In the genomic region with DNA sequence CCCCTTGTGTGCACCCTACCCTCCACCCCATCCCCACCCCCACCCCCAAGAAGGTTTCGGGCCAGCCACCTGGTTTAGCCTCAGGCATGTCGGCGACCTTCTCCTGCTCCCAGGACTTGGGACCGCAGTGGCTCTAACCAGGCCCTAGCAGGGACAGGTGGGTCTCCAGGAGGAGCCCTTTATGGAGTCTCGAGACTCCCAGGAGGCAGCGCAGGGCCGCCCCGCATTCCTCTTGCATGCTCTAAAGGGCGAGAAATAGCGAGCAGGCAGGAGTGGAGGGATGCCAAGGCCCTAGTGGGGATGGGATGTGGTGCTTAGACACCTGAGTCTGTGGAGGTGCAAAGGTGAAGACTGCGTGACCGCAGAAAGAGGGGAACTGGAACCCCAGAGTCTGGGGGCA, we compare ENCODE assay signal across 9 mouse cellular contexts. TPM values are rescaled to one million over a fixed set of nuclear protein-coding genes. Genes with fewer than 3 reads are reported as not detected.
DNase-seq lines count a peak whose midpoint lies in the region; ATAC-seq and TF ChIP-seq lines count a peak whose summit lies in the region.
"Had no signal": no experiment of that assay in that cellular context is flagged by ENCODE, and none has a peak within 500 bp of the region (broad histone marks: within the 10 kb centered on the region; RNA-seq: fewer than 3 reads in every experiment).

Gene Mybpc2, minus strand, starts transcription at position 155 of the 400 bp plus-strand sequence.

- no peak for TF ChIP-seq POLR2A in CH12.LX (IDR thresholded peaks at IDR 0.05; ENCODE audit: low read depth, low read length)

- H3K4me3 ChIP-seq in CH12.LX (replicated peaks in 1 of 3; ENCODE audit: low read depth in 2 of 3, low read length in 2 of 3, poor library complexity in 1 of 3) = no peak within 1 kb of the TSS
- H3K4me3 ChIP-seq in embryonic facial prominence, embryonic 15.5 days (replicated peaks) = no peak within 1 kb of the TSS
- H3K4me3 ChIP-seq in stomach, embryonic 14.5 days (ENCODE audit: low read depth, low read length) = no peak within 1 kb of the TSS

- H3K9me3 ChIP-seq in CH12.LX (replicated peaks; ENCODE audit: low read length) = no peaks in the 10 kb centered on the region
- no peaks in the 10 kb centered on the region for H3K9me3 ChIP-seq in embryonic facial prominence, embryonic 15.5 days (replicated peaks)
- H3K9me3 ChIP-seq in stomach, embryonic 14.5 days (ENCODE audit: control insufficient read depth, low read depth, low read length) = no peaks in the 10 kb centered on the region

- H3K27ac ChIP-seq in CH12.LX (ENCODE audit: insufficient read depth, low read depth) = no peak within 1 kb of the TSS
- H3K27ac ChIP-seq in embryonic facial prominence, embryonic 15.5 days (replicated peaks) = no peak within 1 kb of the TSS
- no peak within 1 kb of the TSS for H3K27ac ChIP-seq in stomach, embryonic 14.5 days (ENCODE audit: low read length)

- no peak for TF ChIP-seq CTCF in CH12.LX (conservative IDR thresholded peaks at IDR 0.05 in 1 of 2, IDR thresholded peaks at IDR 0.05 in 1 of 2; ENCODE audit: low read depth in 2 of 2, low read length in 2 of 2)

- H3K79me2 ChIP-seq in CH12.LX (replicated peaks; ENCODE audit: control insufficient read depth, extremely low read depth, insufficient read depth, poor library complexity, severe bottlenecking) = peaks cover under 1% of the 10 kb centered on the region; the same call in 1 of the 2 replicates

- no peaks in the 10 kb centered on the region for H3K27me3 ChIP-seq in CH12.LX (replicated peaks)
- H3K27me3 ChIP-seq in embryonic facial prominence, embryonic 15.5 days = peaks cover 63% of the 10 kb centered on the region
- no peaks in the 10 kb centered on the region for H3K27me3 ChIP-seq in stomach, embryonic 14.5 days (ENCODE audit: control insufficient read depth, insufficient read depth, low read length)

- dilution Hi-C loops in CH12.LX (cut with MboI; ENCODE audit: extremely low pct_ligation_motif_present, extremely low pct_unique_long_range_greater_than_20kb, low sequenced_read_pairs) = no loop called here

- TF ChIP-seq RAD21 in CH12.LX (IDR thresholded peaks at IDR 0.05; ENCODE audit: low read depth, low read length) = no peak

- H3K4me2 ChIP-seq in CH12.LX (ENCODE audit: insufficient read depth, low read depth, poor library complexity, severe bottlenecking) = no peak within 1 kb of the TSS
- H3K4me2 ChIP-seq in embryonic facial prominence, embryonic 15.5 days (replicated peaks) = 0 out of 2 replicates have a peak within 1 kb of the TSS, but pooled peaks have one; percentile 17
- H3K4me2 ChIP-seq in stomach, embryonic 14.5 days (replicated peaks; ENCODE audit: low read depth, low read length) = peak within 1 kb of the TSS; percentile 10; the same call in 1 of the 2 replicates

- in situ Hi-C loops in CH12.LX (cut with MboI; ENCODE audit: low pct_ligation_motif_present, low pct_unique_long_range_greater_than_20kb, low sequenced_read_pairs) = no loop called here

- ATAC-seq in embryonic facial prominence, embryonic 15.5 days (ENCODE audit: insufficient number of reproducible peaks, low FRiP score, low TSS enrichment, low read depth) = no peak
- ATAC-seq in stomach, embryonic 14.5 days (ENCODE audit: insufficient number of reproducible peaks, insufficient read depth, low FRiP score, low read depth) = no peak
- no peak for ATAC-seq in cerebellum, adult (ENCODE audit: insufficient number of reproducible peaks, low FRiP score, low TSS enrichment)

- intact Hi-C loops in heart, postnatal 10 days (cut with DNase I) = loop anchor here (5.0 kb wide), 2 partner anchors 123 to 178 kb away; no protein-coding TSS in a partner anchor

- DNase-seq in CH12.LX (ENCODE audit: extremely low read depth) = no peak
- peak; percentile 77 to 79 for DNase-seq in heart, postnatal 10 days
- DNase-seq in kidney, postnatal 25 days = peak; percentile 48 to 64
- DNase-seq in yolk sac, embryonic 10.5 days (ENCODE audit: low spot score) = no peak
- no peak for DNase-seq in left cerebral cortex, adult 9 months (ENCODE audit: low spot score in 2 of 2)

- H3K36me3 ChIP-seq in CH12.LX (replicated peaks in 1 of 2; ENCODE audit: control insufficient read depth in 1 of 2, insufficient read depth in 1 of 2, low read length in 1 of 2) = peaks cover 16 to 50% of the 10 kb centered on the region in 2 experiments
- no peaks in the 10 kb centered on the region for H3K36me3 ChIP-seq in embryonic facial prominence, embryonic 15.5 days
- H3K36me3 ChIP-seq in stomach, embryonic 14.5 days (ENCODE audit: control insufficient read depth, insufficient read depth, low read length) = no peaks in the 10 kb centered on the region

- H3K4me1 ChIP-seq in CH12.LX (ENCODE audit: control insufficient read depth in 1 of 2, insufficient read depth in 2 of 2) = peaks cover 24 to 57% of the 10 kb centered on the region in 2 experiments
- peaks cover 24% of the 10 kb centered on the region for H3K4me1 ChIP-seq in embryonic facial prominence, embryonic 15.5 days
- H3K4me1 ChIP-seq in stomach, embryonic 14.5 days (ENCODE audit: control insufficient read depth, insufficient read depth, low read length) = no peaks in the 10 kb centered on the region

- no peak within 1 kb of the TSS for H3K9ac ChIP-seq in CH12.LX (ENCODE audit: insufficient read depth, low read depth)
- H3K9ac ChIP-seq in embryonic facial prominence, embryonic 15.5 days = no peak within 1 kb of the TSS
- 0 out of 2 replicates have a peak within 1 kb of the TSS, but pooled peaks have one; percentile 6 for H3K9ac ChIP-seq in stomach, embryonic 14.5 days (replicated peaks; ENCODE audit: low read depth, low read length)

- WGBS in embryonic facial prominence, embryonic 15.5 days = 16% methylated on average over 12 of the region's 12 CpGs
- WGBS in stomach, embryonic 14.5 days = 33% methylated on average over 12 of the region's 12 CpGs

- TF ChIP-seq EP300 in CH12.LX (IDR thresholded peaks at IDR 0.05; ENCODE audit: low read length) = no peak

TF ChIP-seq in CH12.LX, 34 proteins besides CTCF, POLR2A, EP300 and RAD21:
- 0 out of 2 replicates have a peak, but pooled peaks have one; percentile 7 for TF ChIP-seq POLR2AphosphoS2 (IDR thresholded peaks at IDR 0.05; ENCODE audit: low read depth, low read length)
- TF ChIP-seq MAFK (IDR thresholded peaks at IDR 0.05; ENCODE audit: insufficient replicate concordance, low read length) = no peak
TF ChIP-seq in CH12.LX: peak in this region for 1.

RNA-seq across cellular contexts. Expression of gene Mybpc2, which starts in this region (rescaled TPM):
- total RNA-seq in CH12.LX (2012; rRNA removed) = 3.0 and 5.0 TPM in 2 replicates
- 2.0 TPM in 2 replicates for total RNA-seq in CH12.LX (2014; rRNA removed)
- polyA plus RNA-seq in CH12.LX (2012; ENCODE audit: insufficient read length, low read depth) = 8.3 and 8.6 TPM in 2 replicates
- 0.18 and 0.81 TPM in 2 replicates for polyA plus RNA-seq in embryonic facial prominence, embryonic 15.5 days (2015; fragmentation: Nextera tagmentation; extraction: Ambion mirVana)
- total RNA-seq in heart, postnatal 10 days (2021) = 10 to 100 TPM; 16.3 to 22.2 TPM
- polyA plus RNA-seq in stomach, embryonic 14.5 days (2014; fragmentation: Nextera tagmentation; extraction: Ambion mirVana) = 0.39 and 0.43 TPM in 2 replicates
- total RNA-seq: MEL had no signal

Comparison
In these comparisons a context has a peak if more than half of its experiments do, and no peak if none do; other contexts are left out.
1. DNase-seq: peak in heart, postnatal 10 days (2 of 2) and kidney, postnatal 25 days (2 of 2); none in CH12.LX (single experiment), yolk sac, embryonic 10.5 days (single experiment) and left cerebral cortex, adult 9 months (0 of 2).